Mouse (Mus musculus) embryonic facial prominence, embryonic 13.5 days (tissue): ENCODE results near the gene Slc2a6. TPM values are rescaled to one million over a fixed set of nuclear protein-coding genes. Genes with fewer than 3 reads are reported as not detected.

Experiments
- ATAC-seq: fragments of 200-750 bp; cut with Nextera tagmentation; 2 replicates; pipeline ENCODE4 v1.8.0; 2017; ENCODE audit warnings: low read depth; ENCODE audit not compliant: insufficient number of reproducible peaks, insufficient read depth, low FRiP score, low TSS enrichment
- H3K27ac ChIP-seq: fragments of 300-500 bp; sonication (generic); 2 replicates; pipeline ENCODE4 v1.5.1; 2015; ENCODE audit warnings: moderate library complexity, mild to moderate bottlenecking, inconsistent platforms
- H3K27me3 ChIP-seq: fragments of 300-500 bp; sonication (generic); 2 replicates; pipeline ENCODE4 v1.6.1; 2015; ENCODE audit warnings: mild to moderate bottlenecking, inconsistent platforms
- H3K36me3 ChIP-seq: fragments of 300-500 bp; sonication (generic); 2 replicates; pipeline ENCODE4 v1.6.1; 2015; ENCODE audit warnings: mild to moderate bottlenecking, inconsistent platforms
- H3K4me1 ChIP-seq: fragments of 300-500 bp; sonication (generic); 2 replicates; pipeline ENCODE4 v1.6.1; 2015; ENCODE audit warnings: inconsistent platforms
- H3K4me2 ChIP-seq: fragments of 300-500 bp; sonication (generic); 2 replicates; pipeline ENCODE4 v1.6.1; 2015; ENCODE audit warnings: moderate library complexity, mild to moderate bottlenecking, inconsistent platforms
- H3K4me3 ChIP-seq: fragments of 300-500 bp; sonication (generic); 2 replicates; pipeline ENCODE4 v1.5.1; 2015; ENCODE audit warnings: mild to moderate bottlenecking, inconsistent platforms
- H3K9ac ChIP-seq: fragments of 300-500 bp; sonication (generic); 2 replicates; pipeline ENCODE4 v1.6.1; 2015; ENCODE audit warnings: mild to moderate bottlenecking, inconsistent platforms
- H3K9me3 ChIP-seq: fragments of 300-500 bp; sonication (generic); 2 replicates; pipeline ENCODE4 v1.6.1; 2016; ENCODE audit warnings: inconsistent platforms
- WGBS: fragments of 180-500 bp; shearing (Covaris S2); methylation state at CpG from one replicate; pipeline ENCODE4 v1.1.7; 2015; ENCODE audit warnings: mixed read lengths; 5-methylcytosine and 5-hydroxymethylcytosine counted together
- polyA plus RNA-seq: library from polyadenylated mRNA; unstranded; fragments of >200 nt; fragmentation: Nextera tagmentation; extraction: Ambion mirVana; gene quantifications from 2 replicates; pipeline ENCODE4 v1.2.1, GENCODE M21; 2015

The Slc2a6 gene
- polyA plus RNA-seq, 1 experiment from 2014 or later: 0.84 TPM

DNA sequence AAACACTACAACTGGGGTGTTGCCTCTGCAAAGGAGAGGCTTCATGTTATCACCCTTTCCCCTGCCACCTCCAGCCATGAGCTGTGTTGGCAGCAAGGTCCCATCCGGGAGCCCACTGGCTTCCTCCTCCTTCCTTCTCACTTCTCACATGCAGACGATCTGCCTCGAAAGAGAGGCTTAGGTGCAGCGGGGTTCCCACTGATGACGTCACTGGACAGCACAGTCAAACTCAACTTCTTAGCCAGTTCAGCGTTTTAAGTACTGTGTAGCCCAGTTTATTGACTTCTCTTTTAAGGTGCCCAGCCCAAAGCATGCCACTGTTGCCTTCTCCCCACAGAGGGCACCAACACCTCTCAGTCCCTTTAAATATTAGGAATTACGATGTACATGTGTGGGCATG is 20.1 kb downstream of the Slc2a6 start:
- Histone ChIP-seq H3K9ac (no peak overlapping the region), H3K36me3 (no peaks in the 10 kb centered on the region), H3K4me1 (peaks cover 22% of the 10 kb centered on the region), H3K4me3 (no peak overlapping the region), H3K27ac (no peak overlapping the region), H3K27me3 (no peaks in the 10 kb centered on the region), H3K4me2 (no peak overlapping the region), H3K9me3 (no peaks in the 10 kb centered on the region)
- ATAC-seq: no peak
- 69% methylated on average over 7 of the region's 7 CpGs for WGBS

DNA sequence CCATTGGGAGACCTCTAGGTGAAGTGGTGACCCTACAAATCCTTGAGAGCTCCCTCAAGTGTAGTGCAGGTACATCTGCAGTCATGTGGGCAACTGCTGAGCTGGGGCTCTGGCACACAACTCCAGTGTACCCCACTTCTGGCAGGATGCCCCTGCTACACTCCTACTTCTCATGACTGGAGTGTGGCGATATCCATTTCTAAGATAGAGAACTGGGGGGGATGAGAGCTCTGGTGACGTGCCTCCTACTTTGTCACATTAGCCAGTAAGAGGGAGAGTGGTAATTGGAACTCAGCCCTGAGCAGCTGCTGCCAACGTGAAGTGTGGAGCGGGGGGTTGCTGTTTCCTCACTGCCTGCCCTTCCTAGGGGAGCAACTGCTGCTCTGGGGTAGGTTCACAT is 21.5 kb downstream of the Slc2a6 start:
- Histone ChIP-seq H3K27ac (no peak overlapping the region), H3K4me1 (peaks cover 15% of the 10 kb centered on the region), H3K4me2 (no peak overlapping the region), H3K9ac (no peak overlapping the region), H3K9me3 (no peaks in the 10 kb centered on the region), H3K36me3 (no peaks in the 10 kb centered on the region), H3K27me3 (no peaks in the 10 kb centered on the region), H3K4me3 (no peak overlapping the region)
- WGBS: 67% methylated on average over 4 of the region's 4 CpGs
- ATAC-seq: no peak

DNA sequence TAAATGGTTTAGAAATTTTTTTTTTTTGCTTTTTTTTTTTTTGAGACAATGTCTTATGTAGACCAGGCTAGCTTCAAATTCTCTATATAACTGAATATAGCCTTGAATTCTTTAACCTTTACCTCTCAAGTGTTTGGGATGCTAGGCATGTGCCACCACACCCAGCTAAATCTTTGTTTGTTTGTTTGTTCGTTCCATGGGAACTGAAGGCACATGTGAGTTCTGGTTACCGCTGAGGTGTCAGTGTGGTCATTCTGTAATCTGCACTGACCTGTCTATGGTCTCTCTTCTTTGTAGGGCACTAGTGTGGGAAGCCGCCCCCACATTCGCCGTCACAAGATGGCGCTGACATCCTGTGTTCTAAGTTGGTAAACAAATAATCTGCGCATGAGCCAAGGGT is 29.8 kb downstream of the Slc2a6 start:
- no peak overlapping the region for H3K27ac ChIP-seq
- no peak overlapping the region for H3K9ac ChIP-seq
- no peak overlapping the region for H3K4me3 ChIP-seq
- 93% methylated on average over 7 of the region's 7 CpGs for WGBS
- no peaks in the 10 kb centered on the region for H3K9me3 ChIP-seq
- ATAC-seq: no peak
- no peaks in the 10 kb centered on the region for H3K27me3 ChIP-seq
- H3K4me1 ChIP-seq: no peaks in the 10 kb centered on the region
- no peaks in the 10 kb centered on the region for H3K36me3 ChIP-seq
- H3K4me2 ChIP-seq: no peak overlapping the region

DNA sequence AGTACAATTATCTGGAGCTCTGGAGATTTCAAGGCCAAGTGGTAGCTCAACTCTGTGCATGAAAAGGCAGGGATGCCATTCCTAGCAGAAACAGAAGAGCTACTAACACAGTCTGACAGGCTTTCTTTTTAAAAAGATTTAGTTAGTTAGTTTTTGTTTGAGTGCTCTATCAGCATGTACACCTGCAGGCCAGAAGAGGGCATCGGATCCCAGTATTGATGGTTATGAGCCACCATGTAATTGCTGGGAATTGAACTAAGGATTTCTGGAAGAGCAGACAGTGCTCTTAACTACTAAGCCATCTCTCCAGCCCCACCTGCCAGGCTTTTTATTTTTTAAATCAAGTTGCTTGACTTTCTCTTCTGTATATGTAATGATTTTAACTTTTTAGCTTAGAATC is 30.3 kb downstream of the Slc2a6 start:
- H3K4me3 ChIP-seq: no peak overlapping the region
- no peak for ATAC-seq
- no peaks in the 10 kb centered on the region for H3K36me3 ChIP-seq
- H3K9me3 ChIP-seq: no peaks in the 10 kb centered on the region
- H3K27me3 ChIP-seq: no peaks in the 10 kb centered on the region
- no peak overlapping the region for H3K9ac ChIP-seq
- WGBS: 87% methylated on average over 1 of the region's 1 CpGs
- H3K27ac ChIP-seq: no peak overlapping the region
- no peak overlapping the region for H3K4me2 ChIP-seq
- H3K4me1 ChIP-seq: no peaks in the 10 kb centered on the region

DNA sequence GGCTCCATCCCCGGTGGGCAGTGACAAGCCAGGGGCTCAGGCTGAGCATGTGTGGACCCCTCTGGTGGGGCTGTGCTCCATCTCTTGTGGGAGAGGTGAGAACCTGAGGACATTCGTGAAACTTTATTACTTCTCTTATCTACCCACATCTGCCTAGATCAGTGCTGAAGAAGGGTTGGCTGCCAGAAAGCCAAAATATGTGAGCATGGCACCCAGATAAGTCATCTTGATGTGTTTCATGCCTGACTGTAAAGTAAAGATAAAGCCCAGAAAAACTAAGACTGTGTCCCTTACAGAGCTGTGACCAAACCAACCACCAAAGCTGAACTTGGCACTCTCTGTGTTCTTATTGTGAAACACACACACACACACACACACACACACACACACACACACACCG is 33.9 kb downstream of the Slc2a6 start:
- no peak overlapping the region for H3K9ac ChIP-seq
- no peaks in the 10 kb centered on the region for H3K9me3 ChIP-seq
- no peak overlapping the region for H3K4me3 ChIP-seq
- H3K36me3 ChIP-seq: no peaks in the 10 kb centered on the region
- H3K4me1 ChIP-seq: no peaks in the 10 kb centered on the region
- no peak overlapping the region for H3K4me2 ChIP-seq
- ATAC-seq: no peak
- 74% methylated on average over 3 of the region's 3 CpGs for WGBS
- no peaks in the 10 kb centered on the region for H3K27me3 ChIP-seq
- H3K27ac ChIP-seq: no peak overlapping the region

DNA sequence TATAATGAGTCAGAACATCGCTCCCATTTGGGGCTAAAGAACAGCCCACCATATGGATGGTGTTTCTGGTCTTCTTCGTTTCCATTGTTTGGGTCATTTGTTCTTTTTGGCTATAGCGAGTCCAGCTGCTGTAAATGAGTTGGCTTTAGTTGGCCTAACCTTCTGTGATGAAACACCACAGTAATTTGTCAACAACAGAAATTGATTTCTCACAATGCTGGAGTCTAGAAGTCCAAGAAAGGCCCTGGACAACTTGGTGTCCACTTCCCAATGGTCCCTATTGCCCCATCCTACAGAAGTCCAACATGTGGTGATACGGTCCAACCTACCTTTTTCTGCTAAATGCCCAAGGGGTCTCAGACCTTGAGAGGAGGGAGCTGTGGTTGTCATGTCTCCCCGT is 43.2 kb downstream of the Slc2a6 start:
- 87% methylated on average over 5 of the region's 5 CpGs for WGBS
- no peak overlapping the region for H3K27ac ChIP-seq

DNA sequence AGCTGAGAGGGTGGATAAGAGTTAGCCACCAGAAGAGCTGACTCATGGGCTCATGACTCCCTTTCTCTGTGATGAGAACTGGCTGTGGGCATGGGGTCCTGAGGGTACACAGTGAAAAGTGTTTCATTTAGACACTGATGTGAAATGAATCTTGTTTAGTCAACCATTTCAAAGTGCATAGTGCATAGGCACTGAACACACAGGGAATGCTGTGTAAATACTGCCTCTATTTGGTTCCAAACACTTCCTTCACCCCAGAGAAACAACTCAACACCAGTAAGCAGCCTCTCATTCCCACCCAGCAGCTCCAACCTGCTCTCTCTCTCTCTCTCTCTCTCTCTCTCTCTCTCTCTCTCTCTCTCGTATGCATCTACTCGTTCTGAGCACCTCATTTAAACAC is 43.6 kb downstream of the Slc2a6 start:
- ATAC-seq: no peak
- WGBS: 68% methylated on average over 2 of the region's 2 CpGs
- Histone ChIP-seq H3K4me1 (0 out of 2 replicates have a peak, but pooled peaks cover 3% of the 10 kb centered on the region), H3K27me3 (peaks cover 7% of the 10 kb centered on the region; the same call in 1 of the 2 replicates), H3K36me3 (no peaks in the 10 kb centered on the region), H3K9ac (no peak overlapping the region), H3K9me3 (no peaks in the 10 kb centered on the region), H3K4me2 (no peak overlapping the region), H3K4me3 (no peak overlapping the region), H3K27ac (no peak overlapping the region)

More for the DNA sequence above, 43.2 kb downstream of the Slc2a6 start:
- 0 out of 2 replicates have a peak, but pooled peaks cover 3% of the 10 kb centered on the region for H3K4me1 ChIP-seq
- H3K27me3 ChIP-seq: peaks cover 7% of the 10 kb centered on the region; the same call in 1 of the 2 replicates
- H3K9me3 ChIP-seq: no peaks in the 10 kb centered on the region
- no peak overlapping the region for H3K4me3 ChIP-seq
- no peak for ATAC-seq
- H3K4me2 ChIP-seq: no peak overlapping the region
- H3K9ac ChIP-seq: no peak overlapping the region
- no peaks in the 10 kb centered on the region for H3K36me3 ChIP-seq

DNA sequence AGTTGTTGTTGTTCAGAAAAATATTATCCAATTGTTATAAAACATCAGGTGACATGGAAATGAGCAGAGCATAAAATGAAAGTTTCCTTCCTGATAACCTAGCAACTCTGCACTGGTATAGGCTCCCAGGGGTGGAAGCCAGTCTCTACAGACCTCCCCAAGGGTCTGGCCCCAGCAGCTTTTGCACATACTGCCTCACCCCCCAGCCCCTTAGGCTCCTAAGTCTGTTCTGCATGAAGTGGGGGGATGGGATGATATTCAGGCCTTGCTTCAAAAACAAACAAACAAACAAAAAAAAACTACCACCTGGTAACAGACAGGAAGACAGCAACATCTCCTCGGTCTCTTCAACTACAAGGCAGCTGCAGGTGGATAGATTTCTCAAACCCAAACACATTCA is 47.4 kb downstream of the Slc2a6 start:
- Histone ChIP-seq H3K36me3 (no peaks in the 10 kb centered on the region), H3K4me3 (no peak overlapping the region), H3K9ac (no peak overlapping the region), H3K27ac (no peak overlapping the region), H3K27me3 (peaks cover 7% of the 10 kb centered on the region; the same call in 1 of the 2 replicates), H3K4me1 (0 out of 2 replicates have a peak, but pooled peaks cover 3% of the 10 kb centered on the region), H3K9me3 (no peaks in the 10 kb centered on the region), H3K4me2 (no peak overlapping the region)
- no peak for ATAC-seq
- 71% methylated on average over 1 of the region's 1 CpGs for WGBS

DNA sequence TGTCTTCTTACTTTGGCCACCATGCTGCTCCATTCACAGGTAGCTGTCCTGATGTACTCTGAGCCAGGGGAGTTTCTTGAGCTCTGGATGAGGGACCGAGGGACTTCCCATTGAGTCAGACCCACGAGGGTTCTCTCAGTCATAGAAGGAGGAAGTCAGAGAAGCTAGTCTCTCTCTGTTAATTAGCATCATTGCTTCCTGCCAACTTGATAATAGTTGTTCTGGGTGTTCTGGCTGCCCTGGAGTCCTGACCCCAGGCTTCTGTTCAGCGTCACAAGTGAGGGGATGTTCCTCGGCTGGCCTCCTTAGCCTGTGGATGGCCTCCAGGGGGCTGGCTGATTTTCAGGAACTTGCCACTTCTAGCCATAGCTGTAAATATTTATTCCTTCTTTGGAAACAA is 53.8 kb downstream of the Slc2a6 start:
- ATAC-seq: no peak
- no peaks in the 10 kb centered on the region for H3K9me3 ChIP-seq

DNA sequence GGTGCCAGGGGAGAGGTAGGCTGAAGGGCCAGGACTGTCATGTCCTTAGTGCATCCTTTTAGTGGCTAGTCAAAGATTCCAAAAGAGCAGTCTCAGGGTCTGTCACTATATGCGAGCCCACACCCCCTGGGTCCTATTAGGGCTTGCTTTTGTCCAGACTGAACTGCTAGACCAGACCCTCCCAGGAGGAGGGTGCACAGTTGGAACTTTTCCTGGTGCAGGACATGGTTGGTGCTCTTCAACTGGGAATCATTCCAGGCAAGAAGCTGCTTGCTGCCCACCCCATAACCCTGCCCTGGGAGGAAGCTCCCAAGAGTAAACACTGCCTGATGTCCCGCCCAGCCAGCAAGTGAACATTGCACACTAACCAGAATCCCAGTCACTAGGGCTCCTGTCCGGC is 54.7 kb downstream of the Slc2a6 start, which contains the start of gene Adamts13:
Adamts13 (plus strand) TSS at position 301 of the 400 bp plus-strand sequence.
- H3K27ac ChIP-seq: no peak within 1 kb of the TSS
- H3K4me1 ChIP-seq: no peaks in the 10 kb centered on the region
- H3K9ac ChIP-seq: no peak within 1 kb of the TSS
- ATAC-seq: no peak
- no peaks in the 10 kb centered on the region for H3K36me3 ChIP-seq
- no peak within 1 kb of the TSS for H3K4me3 ChIP-seq
- H3K4me2 ChIP-seq: no peak within 1 kb of the TSS
- 62% methylated on average over 3 of the region's 3 CpGs for WGBS
- no peaks in the 10 kb centered on the region for H3K9me3 ChIP-seq
- no peaks in the 10 kb centered on the region for H3K27me3 ChIP-seq

More for the DNA sequence above, 53.8 kb downstream of the Slc2a6 start:
- WGBS: 54% methylated on average over 4 of the region's 4 CpGs
- Histone ChIP-seq H3K27ac (no peak overlapping the region), H3K4me3 (no peak overlapping the region), H3K4me2 (no peak overlapping the region), H3K4me1 (no peaks in the 10 kb centered on the region), H3K27me3 (no peaks in the 10 kb centered on the region), H3K36me3 (no peaks in the 10 kb centered on the region), H3K9ac (no peak overlapping the region)
